Mouse (Mus musculus): ENCODE measurements around the gene Osbpl8.
A peak's percentile ranks its signal among the peaks of the same experiment; 100 is the strongest.
"Not testable (repeated sequence)": the region's sequence is repeated elsewhere in the genome, so short reads cannot be mapped to it uniquely, and the experiment has no call there.

Osbpl8 gene

GRCm38 (mm10) chr10:111189022-111189555 is 24.5 kb downstream of the Osbpl8 start:
- peak; percentile 77 for DNase-seq

GRCm38 (mm10) chr10:111190110-111190795 is 25.7 kb downstream of the Osbpl8 start:
- DNase-seq = no peak

- no peak for DNase-seq
These were observed 29.0 kb downstream of the Osbpl8 start for GRCm38 (mm10) chr10:111193536-111193935.

GRCm38 (mm10) chr10:111196191-111196590 is 31.6 kb downstream of the Osbpl8 start:
- no peak for DNase-seq

GRCm38 (mm10) chr10:111198705-111199104 is 34.2 kb downstream of the Osbpl8 start:
- DNase-seq = not testable (repeated sequence)

GRCm38 (mm10) chr10:111201120-111201519 is 36.6 kb downstream of the Osbpl8 start:
- no peak for DNase-seq

- no peak for DNase-seq
These were observed 37.1 kb downstream of the Osbpl8 start for GRCm38 (mm10) chr10:111201666-111202065.

DNA sequence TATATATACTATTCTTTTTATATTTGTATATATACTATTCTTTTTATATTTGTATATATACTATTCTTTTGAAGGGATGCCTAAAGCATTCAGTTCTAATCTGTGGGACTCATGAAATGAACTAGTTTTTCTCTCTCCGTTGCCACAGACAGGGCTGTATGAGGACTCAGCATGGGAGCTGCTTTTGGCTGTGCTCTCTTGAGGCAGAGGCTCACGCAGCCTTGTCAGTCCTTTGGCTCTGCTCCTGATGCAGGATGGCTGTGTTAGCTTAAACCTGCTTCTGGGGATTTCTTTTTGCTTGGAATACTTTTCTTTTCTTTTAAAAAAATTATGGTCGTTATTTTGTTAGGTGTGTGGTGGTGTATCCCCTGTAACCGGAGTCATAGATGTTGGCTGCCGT is 39.5 kb downstream of the Osbpl8 start:
- DNase-seq = no peak

- DNase-seq = no peak
These were observed 40.9 kb downstream of the Osbpl8 start for GRCm38 (mm10) chr10:111205421-111205820.

GRCm38 (mm10) chr10:111207386-111207785 is 42.8 kb downstream of the Osbpl8 start:
- no peak for DNase-seq

GRCm38 (mm10) chr10:111214084-111214483 is 49.5 kb downstream of the Osbpl8 start:
- no peak for DNase-seq

DNA sequence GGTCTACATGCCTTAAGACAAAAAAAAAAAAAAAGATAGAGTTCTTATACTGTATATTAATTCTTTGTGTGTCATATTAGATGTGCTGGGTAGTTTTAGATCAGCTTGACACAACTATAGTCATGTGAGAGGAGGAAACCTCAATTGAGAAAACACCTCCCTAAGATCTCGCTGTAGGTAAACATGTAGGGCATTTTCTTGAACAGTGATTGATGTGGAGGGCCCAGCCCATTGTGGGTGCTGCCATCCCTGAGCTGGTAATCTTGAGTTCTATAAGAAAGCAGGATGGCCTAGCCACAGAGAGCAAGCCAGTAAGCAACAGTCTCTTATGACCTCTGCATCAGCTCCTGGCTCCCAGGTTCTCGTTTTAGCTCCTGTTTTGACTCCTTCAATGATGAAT is 50.1 kb downstream of the Osbpl8 start:
- DNase-seq = no peak

- DNase-seq = no peak
These were observed 51.0 kb downstream of the Osbpl8 start for GRCm38 (mm10) chr10:111215572-111215971.

GRCm38 (mm10) chr10:111216111-111216510 is 51.6 kb downstream of the Osbpl8 start:
- no peak for DNase-seq

DNA sequence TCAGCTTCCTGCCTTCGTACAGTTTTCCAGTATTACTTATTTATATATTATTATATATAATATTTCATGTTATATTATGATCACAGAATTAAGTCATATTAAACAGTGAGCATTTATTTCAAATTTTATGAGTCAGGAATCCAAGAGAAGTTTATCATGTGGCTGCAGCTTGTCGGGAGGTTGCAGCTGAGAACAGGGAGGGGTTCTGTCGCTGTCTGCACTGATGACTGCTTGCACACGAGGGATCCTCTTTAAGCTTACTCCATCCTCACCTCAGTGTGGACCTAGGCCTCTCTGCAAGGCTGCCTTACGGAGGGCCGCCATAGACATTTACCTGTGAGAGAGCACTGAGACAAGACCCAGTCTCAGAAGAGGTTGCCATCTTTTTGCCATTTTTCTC is 58.0 kb downstream of the Osbpl8 start:
- DNase-seq = no peak

DNA sequence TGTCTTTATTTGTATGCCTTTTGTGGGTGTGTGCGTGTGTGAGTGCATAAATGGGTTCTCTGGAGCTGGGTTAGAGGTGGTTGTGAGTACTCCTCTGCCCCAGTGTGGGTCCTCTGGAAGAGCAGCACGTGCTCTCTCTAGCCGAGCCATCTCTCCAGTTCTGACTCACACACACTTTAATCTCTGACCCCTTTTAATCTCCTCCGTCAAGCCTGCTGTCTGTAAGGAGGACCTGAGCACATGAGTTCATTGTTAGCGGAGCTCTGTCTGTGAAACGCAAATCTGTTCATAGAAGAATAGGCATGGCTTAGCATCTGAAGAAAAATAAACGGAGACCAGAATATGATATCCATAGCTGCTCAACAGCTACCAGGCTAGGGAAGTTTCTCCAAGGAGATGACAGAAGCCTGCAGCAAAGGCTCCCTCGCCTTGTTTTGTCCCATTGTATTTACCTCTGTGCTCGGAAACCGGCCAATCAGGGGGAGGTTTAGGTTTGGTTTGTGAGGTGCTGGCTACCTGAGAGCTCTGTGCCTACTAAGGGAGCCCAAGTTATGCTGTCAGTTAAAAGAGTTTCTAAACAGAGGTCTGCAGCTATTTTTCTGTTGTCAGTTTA is 58.8 kb downstream of the Osbpl8 start:
- DNase-seq = no peak

GRCm38 (mm10) chr10:111224696-111225095 is 60.1 kb downstream of the Osbpl8 start:
- DNase-seq = no peak

- DNase-seq = peak; percentile 90
These were observed 62.0 kb downstream of the Osbpl8 start for GRCm38 (mm10) chr10:111226508-111226907.

- not testable (repeated sequence) for DNase-seq
These were observed 67.7 kb downstream of the Osbpl8 start for GRCm38 (mm10) chr10:111232237-111232636.

DNA sequence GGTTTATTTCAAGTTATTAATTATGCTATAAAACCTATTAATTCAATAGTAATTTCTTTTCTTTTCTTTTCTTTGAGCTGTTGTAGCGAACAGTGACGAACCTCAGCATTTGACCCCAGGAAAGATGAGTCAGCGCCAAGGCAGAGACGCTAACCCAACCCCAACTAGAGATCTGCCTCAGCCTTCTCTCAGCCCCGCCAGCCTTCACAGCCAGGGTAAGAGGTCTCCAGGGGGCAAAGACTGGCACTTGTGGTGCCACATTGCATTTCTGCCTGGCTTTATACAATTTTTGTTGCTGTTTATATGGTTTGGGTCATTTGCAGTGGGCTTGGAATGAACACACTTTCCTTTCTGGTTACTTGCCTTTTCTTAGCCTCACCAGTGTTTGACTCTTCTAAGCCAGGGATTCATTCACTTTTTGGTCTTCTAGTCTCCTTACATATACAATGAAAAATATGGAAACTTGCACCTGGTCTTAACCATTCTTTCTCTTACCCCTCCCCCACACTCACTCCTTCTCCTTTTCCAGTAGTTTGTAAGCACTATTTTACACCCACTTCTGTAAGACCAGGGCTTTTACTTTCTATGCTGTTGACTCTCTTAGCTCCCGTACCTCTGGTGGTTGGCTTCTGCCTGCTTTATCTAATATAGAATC is 69.1 kb downstream of the Osbpl8 start:
- no peak for DNase-seq

DNA sequence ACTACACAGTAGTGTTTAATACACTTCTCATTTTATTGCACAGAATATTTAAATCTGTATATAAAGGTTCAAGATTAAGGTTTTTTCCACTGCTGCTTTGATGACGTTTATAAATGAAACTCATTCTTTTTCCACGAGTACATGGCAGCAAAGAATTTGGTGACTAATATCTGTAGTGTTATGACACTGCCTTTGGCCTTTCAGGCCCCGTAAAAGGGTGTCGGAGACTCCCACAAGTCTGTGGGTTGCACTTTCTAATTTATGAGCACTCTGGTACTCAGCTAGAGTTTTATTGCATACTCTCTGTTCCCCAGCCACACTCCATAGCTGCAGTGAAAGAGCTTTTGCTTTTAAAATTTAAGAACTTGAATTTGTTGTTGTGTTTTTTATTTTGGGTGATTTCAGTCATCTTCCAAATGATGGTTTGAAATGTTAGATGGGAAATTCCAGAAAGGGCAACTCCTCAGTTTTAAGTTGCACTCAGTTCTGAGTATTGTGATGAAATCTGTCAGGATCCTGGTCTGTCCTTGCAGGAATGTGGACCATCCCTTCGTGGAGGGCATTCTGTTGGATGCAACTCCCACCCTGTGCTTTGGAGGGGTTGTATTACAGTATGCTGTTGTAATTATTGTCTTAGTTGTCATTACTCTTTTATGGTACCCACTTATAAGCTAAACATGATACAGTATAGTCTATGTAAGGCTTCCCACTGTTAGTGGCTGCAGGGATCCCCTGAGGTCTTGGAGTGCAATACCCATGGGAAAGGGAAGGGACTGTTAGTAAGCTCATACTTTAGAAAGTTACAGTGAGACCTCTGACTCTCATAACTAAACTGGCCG is 70.1 kb downstream of the Osbpl8 start:
- DNase-seq = no peak

- DNase-seq = no peak
These were observed 70.7 kb downstream of the Osbpl8 start for GRCm38 (mm10) chr10:111235289-111235570.

- DNase-seq = no peak
These were observed 72.9 kb downstream of the Osbpl8 start for GRCm38 (mm10) chr10:111237434-111237833.

All from kidney, adult 18-20 months (tissue).